Mouse (Mus musculus) megakaryocyte, embryonic 14.5 days (primary cell): ENCODE measurements at regions not wholly inside any gene's neighbourhood (a gene's known extent, or its start where the extent isn't known, plus 50 kb on each side); places are given as distances from the start of the nearest gene placed in this dataset.

Experiments used
- FLI1 ChIP-seq: IDR thresholded peaks from 2 replicates; pipeline ENCODE4 v1.6.1; 2012; ENCODE audit warnings: low read length, inconsistent platforms, mixed read lengths
- GATA1 ChIP-seq: IDR thresholded peaks from 3 replicates; pipeline ENCODE4 v1.6.1; 2012; ENCODE audit warnings: mixed read lengths, low read length, inconsistent platforms, borderline replicate concordance

DNA sequence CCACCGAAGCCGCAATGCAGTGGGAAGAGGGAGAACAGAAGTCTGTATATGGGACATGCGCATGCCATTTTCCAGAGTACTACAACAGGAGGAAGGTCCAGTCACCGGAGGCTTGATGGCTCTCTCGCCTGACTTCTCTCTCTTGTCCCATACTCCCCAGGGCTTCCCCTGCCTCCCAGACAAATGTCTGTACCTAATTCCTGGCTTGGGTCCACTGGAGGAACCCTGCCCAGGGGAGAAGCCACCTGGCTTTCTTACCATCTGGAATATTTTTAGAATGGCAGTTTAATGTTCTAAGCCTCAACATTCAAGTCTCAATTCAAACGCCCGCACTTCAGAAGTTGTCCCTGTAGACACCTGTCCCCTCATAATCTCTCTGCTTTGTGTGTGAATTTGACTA, 249.3 kb upstream of the Prok2 start:
- no peak for TF ChIP-seq GATA1
- no peak for TF ChIP-seq FLI1
